Mouse (Mus musculus) left cerebral cortex, adult 18-20 months (tissue): ENCODE measurements around the gene Ube2h. TPM values are rescaled to one million over a fixed set of nuclear protein-coding genes. Genes with fewer than 3 reads are reported as not detected.
A peak's percentile ranks its signal among the peaks of the same experiment; 100 is the strongest.

ENCODE experiments used
- DNase-seq, 2 experiments: peaks; one replicate each; pipeline ENCODE4 v3.0.0; 2021 to 2022; ENCODE audit warnings: low spot score in 2 of 2, mixed read lengths in 1 of 2
- long read RNA-seq, 2 experiments: library from polyadenylated mRNA; stranded (forward); transcript quantifications; one replicate each; pipeline ENCODE4 v2.0.0; 2021
- total RNA-seq, 2 experiments: library from RNA; stranded (reverse); gene quantifications; 2 replicates each; pipeline ENCODE4 v1.2.3; 2021

Gene Ube2h
- 10 to 100 TPM; 88.6 to 92.2 TPM for total RNA-seq
- long read RNA-seq, experiment 1, full-length matches to known transcripts, result 86 of 140 reads
- long read RNA-seq, experiment 1, partial matches to known transcripts, result 0 of 140 reads
- long read RNA-seq, experiment 1, other reads (novel, unspliced or antisense), result 54 of 140 reads
- long read RNA-seq, experiment 2, full-length matches to known transcripts, result 54 of 103 reads
- long read RNA-seq, experiment 2, partial matches to known transcripts, result 1 of 103 reads
- long read RNA-seq, experiment 2, other reads (novel, unspliced or antisense), result 48 of 103 reads

DNA sequence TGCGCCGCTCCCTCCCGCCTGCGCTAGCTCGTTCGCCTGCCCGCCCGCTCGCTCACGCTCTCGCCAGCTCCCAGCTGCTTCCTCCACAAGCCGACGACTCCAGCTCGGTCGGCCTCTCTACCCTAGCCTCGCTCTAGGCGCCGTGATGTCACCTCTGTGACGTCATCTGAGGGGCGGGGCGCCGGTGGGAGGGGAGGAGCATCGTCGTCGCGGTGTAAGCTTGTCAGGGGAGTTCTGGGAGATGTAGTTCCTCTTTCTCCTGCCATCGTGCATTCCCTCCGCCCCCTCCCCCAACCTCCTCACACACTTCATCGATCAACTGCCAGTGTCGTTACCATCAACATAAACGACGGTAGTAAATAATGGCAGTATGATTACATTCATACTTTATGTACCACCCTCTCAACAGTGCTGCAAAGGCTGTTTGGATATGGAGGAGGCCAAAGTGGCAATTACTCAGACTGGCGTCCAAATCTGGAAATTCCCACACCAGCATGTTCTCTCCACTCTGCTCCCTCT lies at the start of gene Ube2h:
Ube2h (minus strand) TSS at position 141 of the 519 bp plus-strand sequence.
- peak; percentile 100 for DNase-seq

DNA sequence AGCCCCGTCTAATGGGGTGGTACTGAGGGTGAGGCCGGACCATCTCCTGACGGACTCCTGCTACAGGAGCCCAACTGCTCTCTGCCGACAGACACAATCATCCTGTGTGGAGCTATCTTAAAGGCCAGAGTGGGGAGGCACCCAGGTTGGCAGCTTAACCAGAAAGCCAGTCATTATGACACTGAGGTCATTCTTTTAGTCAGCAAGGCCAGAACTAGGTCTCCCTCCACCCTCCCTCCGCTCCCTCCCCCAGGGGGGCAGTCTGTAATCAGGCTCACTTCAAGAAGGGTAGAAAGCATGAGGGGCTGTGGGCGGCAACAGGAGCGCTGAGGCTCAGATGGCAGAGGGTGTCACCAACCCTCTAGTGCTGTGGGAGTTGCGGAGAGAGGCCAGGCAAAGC lies 49.3 kb upstream of the Ube2h start:
- no peak for DNase-seq

DNA sequence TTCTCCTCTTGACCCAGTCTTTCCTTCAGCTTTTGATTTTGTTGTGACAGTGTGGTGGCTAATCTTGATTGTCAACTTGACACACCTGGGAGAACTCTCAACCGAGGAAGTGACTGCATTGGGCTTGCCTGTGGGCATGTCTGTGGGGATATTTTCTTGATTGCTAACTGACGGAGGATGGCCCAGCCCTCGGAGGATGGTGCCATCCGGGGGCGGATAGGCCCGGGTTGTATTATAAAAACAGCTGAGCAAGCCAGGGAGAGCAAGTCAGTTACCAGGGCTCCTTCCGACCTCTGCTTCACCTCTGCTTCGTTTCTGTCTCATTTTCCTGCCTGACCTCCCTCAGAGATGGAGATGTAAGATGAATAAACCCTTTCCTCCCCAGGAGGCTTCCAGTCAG lies 48.4 kb upstream of the Ube2h start:
- DNase-seq, result no peak

DNA sequence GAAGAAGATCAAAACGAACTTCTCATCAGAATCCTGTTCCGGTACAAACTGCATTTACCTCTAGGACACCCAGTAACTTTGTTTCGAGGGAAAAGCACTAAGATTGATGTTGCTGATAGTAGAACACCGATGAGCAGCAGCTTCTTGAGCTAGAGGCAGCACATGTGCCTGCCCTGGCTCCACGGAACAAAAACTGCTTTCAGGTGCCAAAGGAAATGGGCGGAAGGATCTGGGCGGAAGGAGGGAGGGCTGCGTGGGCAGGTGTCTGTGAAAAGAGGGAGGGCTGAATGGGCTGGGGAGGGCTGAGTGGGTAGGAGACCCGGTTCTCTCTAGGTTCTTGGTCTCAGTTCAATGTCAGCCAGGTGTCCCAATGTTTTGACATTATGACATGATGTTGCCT lies 47.0 kb upstream of the Ube2h start:
- DNase-seq, result no peak

DNA sequence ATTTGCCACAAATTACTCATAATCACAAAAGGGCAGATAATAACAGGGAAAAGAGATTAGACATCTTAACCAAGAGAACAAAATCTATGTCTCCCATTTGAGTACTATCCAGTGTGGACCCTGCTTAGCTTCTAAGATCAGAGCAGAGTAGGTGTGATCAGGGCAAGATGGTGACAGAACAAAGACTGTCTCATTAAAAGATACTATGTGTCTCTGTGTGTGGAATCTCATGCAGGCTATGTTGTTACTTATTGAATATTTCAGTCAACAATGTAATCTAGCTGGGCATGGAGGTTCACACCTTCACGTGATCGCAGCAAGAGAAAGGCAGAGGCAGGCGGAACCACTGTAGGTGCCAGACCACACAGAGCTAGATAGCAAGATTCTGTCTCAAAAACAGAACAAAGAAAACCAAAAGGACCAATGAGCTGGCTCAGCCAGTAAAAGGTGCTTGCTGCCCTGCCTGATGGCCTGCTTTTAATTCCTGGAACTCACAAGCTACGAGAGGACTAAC lies 43.0 kb upstream of the Ube2h start:
- DNase-seq, result no peak

DNA sequence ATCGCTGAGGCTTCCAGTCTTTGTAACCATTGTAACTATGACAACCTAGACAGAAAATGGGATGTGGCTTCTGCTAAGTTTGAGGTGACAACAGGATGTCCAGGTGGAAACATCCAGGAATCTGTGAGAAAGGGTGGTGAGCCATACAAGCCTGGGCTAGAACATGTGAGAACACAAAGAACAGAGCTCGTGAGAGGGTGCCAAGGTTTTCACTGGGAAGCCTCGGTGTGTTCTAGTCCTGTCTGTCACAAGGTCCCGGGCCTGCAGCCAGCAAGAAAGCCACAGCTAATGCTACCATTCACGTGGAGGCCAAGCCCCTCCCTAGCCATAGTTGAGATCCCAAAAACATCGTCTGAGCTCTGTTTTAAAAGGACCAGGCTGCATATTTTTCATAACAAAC lies 42.4 kb upstream of the Ube2h start:
- no peak for DNase-seq

DNA sequence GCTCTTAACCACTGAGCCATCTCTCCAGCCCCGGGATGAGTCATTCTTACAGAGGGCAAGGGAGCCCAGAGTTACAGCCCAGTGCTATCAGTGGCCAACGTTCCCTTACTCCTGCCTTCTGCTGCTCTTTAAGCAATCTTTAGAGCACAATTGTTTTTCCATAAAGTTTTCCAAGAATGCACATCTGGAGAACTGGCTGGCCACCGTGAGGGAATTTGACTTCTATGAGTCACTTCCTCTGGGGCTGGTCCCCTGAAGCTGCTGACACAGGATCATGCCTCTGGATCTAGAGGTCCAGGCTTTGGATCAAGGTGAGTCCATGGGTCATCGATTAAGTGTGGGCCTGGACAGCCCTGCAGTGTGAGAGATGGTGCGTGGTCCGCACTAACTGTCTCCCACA lies 39.7 kb upstream of the Ube2h start:
- no peak for DNase-seq

DNA sequence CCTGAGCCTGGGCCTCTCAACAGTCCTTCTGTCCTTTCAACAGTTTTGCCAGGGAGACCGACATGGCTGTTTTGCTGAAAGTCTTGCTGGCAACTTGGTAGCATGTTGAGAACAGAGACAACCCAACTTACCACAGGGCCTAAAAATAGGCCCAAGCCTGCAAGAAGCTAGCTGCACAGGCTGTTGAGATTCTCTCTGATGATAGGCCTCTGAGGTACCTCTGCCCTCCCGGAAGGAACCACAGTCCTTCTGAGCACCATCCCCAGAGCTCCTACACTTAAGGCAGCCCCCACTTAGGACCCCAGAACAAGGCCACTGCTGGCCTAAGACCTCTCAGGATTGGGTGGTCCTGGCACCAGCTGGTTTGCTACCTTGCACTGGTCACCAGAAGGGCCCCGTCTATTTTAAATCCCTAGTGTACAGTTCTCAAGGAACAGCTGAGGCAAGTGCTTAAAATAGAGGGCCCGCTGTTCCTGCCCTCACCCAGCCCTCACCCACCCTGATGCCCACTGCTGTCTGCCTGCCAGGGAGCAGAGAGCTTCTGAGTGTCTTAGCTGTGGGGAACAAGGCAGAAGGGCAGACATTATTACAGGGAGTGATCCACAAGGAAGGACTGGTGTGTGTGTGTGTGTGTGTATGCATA lies 36.0 kb upstream of the Ube2h start:
- DNase-seq, result no peak

DNA sequence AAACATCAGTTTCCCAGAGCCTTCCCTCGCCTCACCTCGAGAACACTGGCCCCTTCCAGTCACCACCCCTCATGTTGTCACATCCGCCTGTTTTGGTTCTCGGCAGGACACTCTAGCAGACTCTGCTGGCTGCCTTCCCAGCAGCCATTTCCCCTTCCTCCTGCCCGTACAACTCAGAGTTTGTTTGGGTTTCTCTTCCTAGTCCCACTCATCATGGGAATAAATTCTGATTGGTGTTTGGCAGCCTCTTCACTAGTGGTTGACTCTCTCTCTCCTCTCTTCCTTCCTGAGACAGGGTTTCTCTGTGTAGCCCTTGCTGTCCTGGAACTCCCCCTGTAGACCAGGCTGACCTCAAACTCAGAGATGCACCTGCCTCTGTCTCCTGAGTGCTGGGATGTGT lies 32.6 kb upstream of the Ube2h start:
- no peak for DNase-seq

DNA sequence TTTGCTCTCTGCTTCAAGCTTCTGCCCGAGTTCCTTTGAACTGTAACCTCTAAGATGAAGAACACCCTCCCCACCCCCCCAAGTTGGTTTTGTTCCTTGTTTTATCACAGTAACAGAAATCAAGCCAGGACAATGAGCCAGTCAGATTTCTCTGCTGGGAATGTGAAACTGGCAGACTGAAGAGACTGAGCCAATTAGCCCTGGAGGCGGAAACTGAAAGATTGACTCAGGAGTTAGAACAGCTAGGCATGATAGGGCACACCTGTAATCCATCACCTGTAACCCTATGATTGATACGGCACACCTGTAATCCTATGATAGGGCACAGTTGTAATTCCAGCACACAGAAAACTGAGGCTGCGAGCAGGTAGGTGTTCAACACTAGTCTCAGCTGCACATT lies 27.9 kb upstream of the Ube2h start:
- no peak for DNase-seq

DNA sequence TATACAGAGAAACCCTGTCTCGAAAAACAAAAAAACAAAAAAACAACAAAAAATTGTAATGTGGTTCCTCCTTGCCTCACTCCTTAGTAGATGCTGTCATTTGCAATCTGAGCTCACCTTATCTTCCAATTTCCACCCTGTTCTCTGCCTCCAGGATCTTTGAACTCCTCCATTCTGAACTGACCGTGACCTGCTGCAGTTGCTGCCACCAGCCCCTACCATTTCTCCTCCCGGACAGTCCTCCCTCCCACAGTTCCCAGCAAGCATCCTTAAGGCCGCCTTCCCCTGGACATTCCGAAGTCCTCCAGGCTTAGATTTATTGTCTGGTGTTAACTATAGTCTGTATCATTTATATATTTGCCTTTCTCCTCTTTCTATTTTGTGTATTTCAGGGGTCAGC lies 26.4 kb upstream of the Ube2h start:
- DNase-seq, result no peak

DNA sequence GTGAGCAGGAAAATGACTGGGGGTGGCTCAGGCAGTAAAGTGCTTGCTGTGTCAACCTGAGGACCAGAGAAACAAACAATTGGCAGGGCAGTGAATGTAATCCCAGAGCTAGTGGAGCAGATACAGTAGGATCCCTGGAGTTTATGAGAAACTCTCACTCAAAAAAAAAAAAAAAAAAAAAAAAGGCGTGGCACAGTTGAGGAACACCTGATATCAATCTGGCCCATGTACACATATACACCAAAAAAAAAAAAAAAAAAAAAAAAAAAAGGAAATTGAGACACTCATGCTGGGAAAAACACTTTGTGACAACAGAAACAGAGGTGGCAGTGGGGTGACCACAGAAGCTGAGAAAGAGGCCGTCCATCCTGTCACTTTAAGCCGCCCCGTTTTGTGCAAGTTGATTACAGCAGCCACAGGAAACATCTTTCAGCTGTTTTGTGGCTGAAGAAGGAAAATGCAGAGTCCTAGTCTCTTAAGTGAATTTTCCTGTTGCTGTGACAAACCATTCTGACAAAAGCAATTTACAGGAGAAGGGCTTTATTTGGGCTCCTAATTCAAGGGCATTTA lies 21.7 kb upstream of the Ube2h start:
- DNase-seq, result no peak

DNA sequence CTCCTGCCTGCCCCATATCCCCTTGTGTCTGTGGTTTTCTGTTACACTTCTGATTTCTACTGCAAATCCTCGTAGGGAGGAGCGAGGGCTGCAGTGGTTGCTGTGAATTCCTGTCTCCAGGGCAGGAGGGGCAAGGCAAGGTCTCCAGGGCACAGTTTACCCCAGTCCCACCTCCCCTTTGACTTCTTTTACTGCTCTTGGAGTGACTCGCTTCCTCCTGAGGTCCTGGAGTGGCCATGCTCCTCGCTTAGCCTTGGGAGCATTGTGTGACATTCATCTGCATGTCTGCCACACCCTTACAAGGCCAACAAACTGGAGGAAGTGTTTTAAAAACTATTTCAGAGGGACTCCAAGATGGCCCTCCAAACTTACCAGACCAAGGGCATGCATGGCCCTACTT lies 16.7 kb upstream of the Ube2h start:
- DNase-seq, result no peak

DNA sequence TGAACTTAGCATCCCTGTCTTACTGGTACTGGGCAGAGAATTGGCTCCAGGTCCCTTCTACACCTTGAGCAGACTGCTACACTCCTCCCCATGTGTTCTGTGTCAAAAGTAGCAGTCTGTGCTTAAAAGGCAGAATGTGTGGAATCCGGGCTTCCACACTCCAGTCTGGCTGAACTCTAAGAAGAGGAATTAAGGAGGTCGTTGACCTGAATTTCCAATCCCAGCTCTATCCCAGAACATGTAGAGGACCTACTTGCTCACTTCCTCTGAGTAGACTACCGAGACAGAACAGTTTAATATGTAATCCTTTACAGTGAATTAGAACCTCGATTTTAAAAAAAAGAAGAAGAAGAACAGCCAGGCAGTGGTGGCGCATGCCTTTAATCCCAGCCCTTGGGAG lies 14.9 kb upstream of the Ube2h start:
- DNase-seq, result no peak

DNA sequence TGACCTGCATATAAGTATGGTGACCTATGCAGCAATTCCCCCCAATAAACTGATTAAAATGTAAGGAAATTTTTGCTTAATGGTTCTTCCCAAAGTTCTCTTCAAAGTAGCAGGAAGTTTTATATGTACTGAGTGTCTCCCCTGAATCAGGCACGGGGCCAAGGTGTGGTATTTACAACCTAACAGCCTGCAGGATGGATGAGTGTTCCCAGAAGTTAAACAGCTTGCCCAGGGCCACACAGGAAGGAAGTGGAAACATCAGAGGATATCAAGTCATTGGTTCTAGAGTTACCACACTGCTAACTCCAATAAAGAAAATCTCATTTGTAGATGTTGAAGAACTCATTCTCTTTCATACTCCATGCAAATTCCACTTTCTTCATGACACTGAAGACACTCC lies 7.7 kb upstream of the Ube2h start:
- no peak for DNase-seq

DNA sequence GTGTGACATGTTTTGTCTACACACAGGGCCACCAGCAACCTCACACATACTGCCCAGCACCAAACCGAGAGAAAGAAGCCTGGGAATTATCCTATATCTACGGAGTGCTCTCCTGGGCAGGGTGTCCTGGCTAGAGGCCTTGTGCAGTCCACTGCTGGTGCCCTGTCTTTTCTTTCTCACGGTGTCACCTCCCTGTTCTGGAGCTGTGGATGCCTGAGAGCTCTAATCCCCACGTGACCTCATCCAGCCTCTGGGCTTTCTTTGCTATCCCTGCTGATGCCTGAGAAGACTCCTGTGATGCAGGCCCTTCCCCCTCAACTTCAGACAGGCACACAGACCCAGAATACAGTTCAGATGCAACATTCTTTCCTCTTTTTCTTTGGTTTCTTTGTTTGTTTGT lies 4.4 kb upstream of the Ube2h start:
- DNase-seq, result no peak

DNA sequence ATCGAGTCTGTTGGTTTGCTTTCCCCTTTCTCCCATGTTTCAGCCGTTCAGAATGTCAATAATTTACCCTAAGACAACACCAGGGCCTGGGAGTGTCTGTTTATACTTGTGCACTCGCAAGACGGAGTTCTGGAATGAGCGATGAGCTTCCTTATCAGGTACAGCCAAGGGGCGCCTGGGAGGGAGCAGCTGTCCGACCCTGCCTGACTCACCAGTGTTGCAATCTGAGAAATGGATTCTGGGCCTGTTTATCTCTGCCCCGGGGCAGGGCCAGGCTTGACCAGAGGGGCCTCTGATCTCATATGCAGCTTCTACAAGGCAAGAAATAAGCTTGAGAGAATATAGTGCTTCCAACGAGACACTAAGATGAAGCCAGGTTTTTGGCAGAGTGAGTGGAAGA lies 3.4 kb upstream of the Ube2h start:
- DNase-seq, result no peak

DNA sequence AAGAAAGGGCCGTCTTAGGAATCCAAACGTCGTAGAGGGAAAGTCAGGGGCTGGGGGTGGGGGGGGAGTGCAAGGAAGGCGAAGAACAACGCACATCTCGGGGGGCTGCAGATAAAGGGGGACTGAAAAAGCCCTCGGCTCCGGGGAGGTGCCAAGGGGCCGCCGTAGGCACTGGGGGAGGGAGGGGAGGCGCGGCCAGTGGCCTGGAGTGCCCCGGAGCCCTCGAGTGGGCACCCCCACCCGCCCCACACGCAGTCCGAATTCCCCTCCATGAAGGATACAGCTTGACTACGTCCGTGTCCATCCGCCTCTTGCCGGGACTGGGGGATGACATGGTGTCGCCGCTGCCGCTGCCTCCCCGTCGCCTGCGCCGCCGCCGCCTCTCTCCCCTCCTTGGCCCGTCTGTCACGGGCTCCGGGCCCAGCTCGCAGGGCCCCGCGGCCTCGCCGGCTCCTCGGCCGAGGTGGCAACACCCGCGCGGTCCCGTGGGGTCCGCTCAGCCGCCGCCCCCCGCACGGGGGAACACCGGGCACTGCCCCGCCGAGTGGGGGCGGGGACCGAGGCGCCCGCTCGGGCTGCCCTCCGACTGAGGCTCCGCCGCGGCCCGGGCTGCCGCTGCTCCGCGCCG lies 454 bp downstream of the Ube2h start:
- peak in 1 of 2 experiments; percentile 7 for DNase-seq

DNA sequence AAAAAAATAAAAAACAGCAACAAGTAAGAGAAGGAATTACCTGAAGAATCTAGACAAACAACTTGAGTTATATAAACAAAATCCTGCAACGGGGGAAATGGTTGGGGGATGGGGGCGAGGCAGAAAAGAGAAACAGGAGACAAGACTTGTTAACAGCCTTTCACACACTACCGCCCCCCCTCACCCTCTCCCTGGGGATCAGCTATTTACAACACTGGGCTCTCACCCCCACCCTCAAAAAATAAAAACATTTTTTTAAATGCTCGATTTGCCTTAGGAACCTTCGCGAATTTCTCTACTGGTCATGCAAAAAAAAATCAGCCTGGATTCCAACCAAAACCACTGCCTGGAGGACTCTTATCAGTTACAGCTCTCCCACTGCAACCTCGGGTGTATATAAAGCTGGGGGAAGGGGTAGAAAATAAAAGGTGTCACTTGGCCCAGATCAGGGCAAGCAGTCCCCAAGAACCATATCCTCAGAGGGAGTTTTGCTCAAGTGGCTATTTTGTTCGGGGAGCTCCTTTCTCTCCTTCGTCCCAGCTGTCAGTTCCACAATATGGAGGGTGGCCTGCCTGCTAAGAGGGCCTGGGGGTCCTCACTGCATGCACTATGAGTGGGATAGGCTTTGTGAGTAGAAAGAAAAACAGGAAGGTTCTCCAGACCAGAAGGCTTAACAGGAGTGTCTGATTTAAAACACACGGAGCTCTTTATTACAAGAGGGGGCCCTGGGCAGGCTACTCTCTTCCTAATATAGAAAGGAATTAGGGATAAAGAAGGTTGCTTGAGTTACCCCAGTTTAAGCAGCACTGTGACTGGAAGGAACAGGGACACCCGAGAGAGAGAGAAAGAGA lies 1.3 kb downstream of the Ube2h start:
- peak; percentile 9 to 21 for DNase-seq

DNA sequence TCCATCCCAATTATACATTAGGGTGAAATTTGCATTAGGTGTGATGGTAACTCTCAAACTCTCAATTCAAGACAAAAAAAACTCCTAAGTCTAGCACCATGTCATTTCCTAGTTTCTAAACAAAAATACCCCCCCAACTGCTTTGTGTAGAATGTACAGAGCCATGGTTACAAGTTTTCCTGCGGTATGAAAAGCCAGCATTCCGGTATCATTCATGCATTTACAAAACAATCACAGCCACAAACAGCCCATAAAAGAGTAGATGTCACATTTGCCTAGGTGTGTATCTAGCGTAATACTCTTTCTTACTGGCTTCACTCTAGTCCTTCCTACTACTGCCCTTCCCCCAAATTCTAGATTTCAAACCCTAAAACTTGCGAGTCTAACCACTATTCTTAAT lies 2.2 kb downstream of the Ube2h start:
- no peak for DNase-seq

DNA sequence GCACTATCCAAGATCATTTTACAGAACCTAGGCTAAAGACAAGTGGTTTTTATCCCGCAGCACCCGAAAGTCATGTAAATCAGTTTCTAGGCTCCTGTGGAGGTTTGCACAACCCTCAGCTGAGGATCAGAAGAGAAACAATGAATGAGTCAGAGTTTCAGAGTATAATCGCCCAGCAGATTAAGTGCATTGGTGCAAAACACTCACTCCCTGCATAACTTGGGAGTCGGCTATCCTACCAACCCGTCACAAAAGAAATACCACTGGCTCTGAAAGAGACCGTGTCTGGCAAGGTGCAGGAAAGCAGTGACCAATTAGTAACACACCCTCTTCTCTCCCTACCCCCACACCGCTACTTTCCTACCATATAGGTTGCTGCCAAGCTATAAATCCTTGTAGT lies 3.4 kb downstream of the Ube2h start:
- DNase-seq, result no peak
